Mouse (Mus musculus): ENCODE measurements around the gene Pde8a.
"Not testable (repeated sequence)": the region's sequence is repeated elsewhere in the genome, so short reads cannot be mapped to it uniquely, and the experiment has no call there.

The Pde8a gene

GRCm38 (mm10) chr7:81213347-81214152, at the start of gene Pde8a:
Gene Pde8a, plus strand, starts transcription at chr7:81213596.
- no peak for DNase-seq

DNA sequence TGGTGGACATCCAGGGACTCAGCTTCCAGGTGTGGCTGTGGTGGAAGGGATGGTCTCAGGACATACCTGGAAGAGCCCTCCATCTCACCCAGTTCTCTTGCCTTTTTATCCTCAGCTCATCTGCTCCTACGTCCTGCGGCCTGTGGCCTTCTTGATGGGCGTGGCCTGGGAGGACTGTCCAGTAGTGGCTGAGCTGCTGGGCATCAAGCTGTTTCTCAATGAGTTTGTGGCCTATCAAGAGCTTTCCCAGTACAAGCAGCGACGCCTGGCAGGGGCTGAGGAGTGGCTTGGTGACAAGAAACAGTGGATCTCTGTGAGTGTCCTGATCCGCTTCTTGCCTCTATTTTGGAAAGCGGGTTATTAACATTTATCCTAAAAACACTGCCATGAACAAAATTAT, 49.0 kb upstream of the Pde8a start:
- DNase-seq, result no peak

DNA sequence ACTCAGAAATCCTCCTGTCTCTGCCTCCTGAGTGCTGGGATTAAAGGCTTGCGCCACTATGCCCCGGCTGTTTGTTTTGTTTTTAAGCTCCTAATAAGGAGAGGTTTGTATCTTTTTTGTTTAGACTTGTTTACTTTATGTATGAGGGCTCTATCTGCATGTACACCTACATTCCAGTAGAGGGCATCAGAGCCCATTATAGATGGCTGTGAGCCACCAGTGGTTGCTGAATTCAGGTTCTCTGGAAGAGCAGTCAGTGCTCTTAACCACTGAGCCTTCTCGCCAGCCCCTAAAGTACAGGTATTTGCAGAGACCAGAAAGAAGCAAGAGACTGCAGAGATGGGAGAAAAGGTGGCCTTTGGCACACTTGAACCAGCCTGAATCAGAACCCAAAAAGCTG, 46.3 kb upstream of the Pde8a start:
- no peak for DNase-seq

DNA sequence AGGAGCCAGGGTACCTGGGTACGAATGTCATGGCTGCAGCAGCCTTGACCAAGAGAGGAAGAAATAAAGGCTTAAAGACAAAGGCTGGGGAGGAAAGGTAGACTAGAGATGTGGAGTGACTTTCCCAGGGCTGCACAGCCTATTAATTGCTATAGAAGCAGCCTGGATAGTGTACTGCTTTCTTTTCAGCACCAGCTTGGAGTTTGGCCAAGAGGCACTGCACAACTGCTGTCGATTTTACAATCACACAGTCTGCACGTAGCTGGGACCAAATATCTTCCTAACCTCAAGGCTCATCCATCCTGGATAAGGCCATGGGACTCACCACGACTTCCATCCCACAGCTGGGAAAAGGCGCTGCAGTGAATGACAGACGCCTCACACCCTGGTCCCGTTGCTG, 44.0 kb upstream of the Pde8a start:
- no peak for DNase-seq

DNA sequence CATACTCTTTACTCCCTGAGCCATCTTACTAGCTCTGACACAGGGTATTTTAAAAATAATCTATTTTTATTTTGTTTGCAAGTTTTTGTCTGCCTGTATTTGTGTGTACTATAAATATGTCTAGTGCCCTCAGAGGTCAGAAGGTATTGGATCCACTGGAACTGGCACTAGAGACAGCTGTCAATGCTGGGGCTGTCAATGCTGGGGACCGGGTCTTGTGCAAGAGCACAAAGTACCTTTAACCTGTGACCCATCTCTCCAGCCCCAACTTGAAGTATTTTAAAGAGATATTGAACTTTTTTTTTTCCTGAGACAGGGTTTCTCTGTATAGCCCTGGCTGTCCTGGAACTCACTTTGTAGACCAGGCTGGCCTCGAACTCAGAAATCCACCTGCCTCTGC, 39.5 kb upstream of the Pde8a start:
- DNase-seq, result no peak

DNA sequence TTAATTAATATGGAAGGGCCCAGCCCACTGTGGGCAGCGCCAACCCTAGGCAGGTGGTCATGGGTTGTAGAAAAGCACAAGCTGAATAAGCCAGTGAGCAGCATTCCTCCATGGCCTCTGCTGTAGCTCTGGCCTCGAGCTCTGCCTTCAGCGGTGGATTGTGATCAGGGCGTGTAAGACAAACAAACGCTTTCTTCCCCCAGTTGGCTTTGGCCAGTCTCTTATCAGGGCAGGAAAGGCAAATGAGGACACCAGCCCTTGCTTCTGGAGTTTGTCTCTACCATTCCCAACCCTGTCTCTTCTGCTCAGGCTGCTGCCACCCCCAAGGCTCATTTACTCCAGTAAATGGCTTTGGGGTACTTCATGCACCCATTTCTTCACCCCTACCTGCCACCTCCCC, 38.7 kb upstream of the Pde8a start:
- no peak for DNase-seq

GRCm38 (mm10) chr7:81176187-81176769, 37.1 kb upstream of the Pde8a start:
- DNase-seq, result no peak

DNA sequence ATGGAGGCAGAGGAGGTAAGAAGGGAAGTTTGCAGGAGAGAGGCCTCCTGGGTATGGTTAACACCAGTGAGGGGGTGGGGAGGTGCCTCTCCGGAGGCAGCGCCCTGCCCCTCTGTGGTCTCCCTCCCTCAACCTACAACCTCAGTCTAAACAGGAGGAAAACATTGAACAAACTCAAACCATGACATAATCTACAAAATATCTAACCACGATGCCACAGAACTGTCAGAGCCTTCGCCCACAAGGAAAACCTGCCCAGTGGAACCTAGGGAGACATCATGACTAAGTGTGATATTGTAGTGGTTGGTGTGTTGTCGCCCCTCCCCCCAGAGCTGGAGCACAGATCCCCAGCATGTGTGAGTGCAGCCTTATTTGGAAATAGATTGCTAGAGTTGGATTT, 33.9 kb upstream of the Pde8a start:
- DNase-seq, result no peak

- no peak for DNase-seq
Observed at GRCm38 (mm10) chr7:81182492-81183175, 30.8 kb upstream of the Pde8a start.

DNA sequence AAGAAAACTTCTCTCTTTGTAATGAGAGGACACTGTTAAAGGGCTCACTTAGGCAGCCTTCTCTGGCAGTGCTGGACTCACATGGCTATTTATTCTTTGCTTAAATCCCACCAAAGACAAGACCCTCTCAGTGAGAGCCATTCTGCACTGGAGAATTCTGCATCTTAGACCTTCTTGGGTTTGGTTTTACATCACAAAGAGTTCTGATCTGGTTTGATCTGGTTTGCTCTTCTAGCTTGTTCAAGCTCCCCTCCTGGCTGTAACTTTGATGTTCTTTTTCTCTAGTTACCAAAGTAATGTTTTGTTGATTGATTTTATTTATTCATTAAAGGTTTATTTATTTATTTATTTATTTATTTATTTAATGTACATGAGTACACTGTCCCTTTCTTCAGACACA, 30.2 kb upstream of the Pde8a start:
- DNase-seq, result no peak

DNA sequence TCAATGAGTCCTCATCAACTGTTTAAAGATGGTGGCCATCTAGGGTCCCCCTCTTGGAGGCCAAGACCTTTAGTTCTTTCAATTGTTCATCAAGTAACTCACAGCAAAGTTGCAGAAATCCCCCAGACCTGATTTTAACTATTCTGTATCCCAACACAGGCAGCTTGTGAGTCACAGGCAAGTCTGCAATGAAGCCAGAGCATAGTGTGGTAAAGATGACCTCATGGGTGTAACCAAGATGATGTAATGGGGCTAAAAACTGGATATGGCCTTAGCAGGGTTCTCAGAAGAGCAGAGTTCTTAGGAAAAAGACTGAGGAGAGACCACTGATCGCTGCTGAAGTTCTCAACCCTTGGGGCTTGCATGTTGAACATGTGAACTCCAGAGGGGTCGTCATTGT, 29.3 kb upstream of the Pde8a start:
- DNase-seq, result no peak

- no peak for DNase-seq
Observed at GRCm38 (mm10) chr7:81184651-81185050, 28.7 kb upstream of the Pde8a start.

GRCm38 (mm10) chr7:81186036-81186435, 27.4 kb upstream of the Pde8a start:
- DNase-seq, result not testable (repeated sequence)

DNA sequence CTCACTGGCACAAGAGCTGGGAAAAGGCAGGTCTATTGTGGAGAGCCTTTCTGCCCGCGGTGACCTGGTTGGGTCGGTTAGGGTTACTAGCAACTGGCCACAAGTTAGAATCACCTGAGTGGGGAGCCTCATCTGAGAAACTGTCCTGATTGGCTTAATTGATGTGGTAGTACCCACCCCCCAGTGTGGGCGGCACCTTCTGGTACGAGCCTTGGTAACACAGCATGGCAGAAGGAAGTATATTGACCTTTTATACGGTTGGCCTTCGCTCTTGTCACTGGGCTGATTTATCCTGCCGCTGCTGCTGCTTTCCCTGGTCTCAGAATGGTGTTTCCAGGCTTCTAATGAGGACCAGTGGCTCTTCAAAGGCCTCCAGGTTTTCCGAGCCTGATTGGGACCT, 24.2 kb upstream of the Pde8a start:
- DNase-seq, result no peak

DNA sequence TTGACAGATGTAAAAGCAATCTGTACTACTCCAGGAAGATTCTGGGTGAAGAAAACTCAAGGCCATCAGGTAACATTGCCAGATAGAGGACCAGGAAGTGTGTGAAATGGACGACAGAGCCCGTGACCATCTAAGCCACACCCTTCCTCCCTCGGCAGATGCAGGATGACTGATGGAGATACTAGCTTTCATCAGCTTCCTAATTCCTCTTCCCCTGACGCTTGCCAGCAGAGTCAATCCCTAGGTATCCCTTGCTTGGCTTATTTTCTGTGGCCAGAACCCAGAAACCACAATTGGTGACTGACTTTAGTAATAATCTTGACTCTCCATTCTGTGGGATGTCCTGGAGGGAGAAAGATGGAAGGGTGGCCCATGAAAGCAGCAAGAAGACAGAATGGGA, 17.9 kb upstream of the Pde8a start:
- no peak for DNase-seq

GRCm38 (mm10) chr7:81196796-81197195, 16.6 kb upstream of the Pde8a start:
- no peak for DNase-seq

DNA sequence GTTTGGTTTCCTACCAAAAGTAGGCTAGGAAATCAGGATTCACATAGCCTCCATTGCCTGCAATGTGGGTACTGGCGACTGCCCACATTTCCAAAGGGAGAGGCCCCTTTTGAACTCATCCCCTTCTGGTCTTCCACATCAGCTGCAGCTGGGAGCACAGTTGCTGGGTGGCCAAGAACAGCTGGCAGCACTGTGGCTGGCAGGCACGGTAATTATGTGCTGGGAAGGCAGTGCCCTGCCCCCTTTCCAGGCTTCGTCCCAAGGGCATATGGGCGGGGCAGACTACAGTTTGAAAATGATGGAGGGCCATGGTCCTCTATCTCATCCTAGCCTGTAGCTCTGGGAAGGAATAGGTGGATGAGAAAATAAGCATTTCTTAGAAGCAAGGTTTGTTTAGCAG, 14.9 kb upstream of the Pde8a start:
- no peak for DNase-seq

- no peak for DNase-seq
Observed at GRCm38 (mm10) chr7:81199109-81199508, 14.3 kb upstream of the Pde8a start.

GRCm38 (mm10) chr7:81199757-81200156, 13.6 kb upstream of the Pde8a start:
- DNase-seq, result no peak

DNA sequence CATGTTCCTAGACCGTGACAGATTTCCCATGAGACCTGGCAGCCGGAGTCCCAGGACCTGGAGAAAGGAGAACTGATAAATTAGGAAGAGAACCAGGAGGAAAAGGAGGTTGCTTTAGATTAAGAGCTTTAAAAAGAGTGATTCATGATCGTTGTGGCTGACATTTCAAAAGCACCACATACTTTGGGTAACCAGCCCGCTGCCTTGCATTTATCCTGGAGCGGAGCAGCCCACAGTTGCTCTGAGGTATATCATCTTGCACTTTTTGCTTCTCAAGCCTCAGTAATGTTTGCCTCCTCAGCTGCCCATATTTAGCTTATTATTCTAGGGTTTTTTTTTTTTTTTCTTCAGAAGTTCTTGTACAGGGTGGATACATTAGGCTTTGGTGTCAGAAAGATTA, 11.0 kb upstream of the Pde8a start:
- DNase-seq, result no peak

DNA sequence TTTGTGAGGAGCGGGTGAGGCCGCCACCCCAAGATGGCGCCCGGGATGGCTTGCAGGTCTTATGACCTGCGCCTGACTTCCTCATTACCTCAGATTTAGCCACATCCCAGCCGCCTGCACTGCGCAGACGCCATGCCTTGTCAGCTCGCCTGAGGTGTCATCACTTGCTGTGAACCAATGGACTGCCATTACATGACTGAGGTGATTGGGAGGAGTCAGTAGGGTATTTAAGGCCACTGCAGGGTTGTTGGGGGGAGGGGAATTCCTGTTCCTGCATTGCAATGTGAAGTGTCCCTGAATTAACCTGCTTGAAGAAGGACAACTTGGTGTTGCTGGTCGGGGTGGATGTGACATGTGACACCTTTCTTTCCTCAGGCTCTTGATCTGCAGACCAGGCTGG, 9.8 kb upstream of the Pde8a start:
- DNase-seq, result not testable (repeated sequence)

DNA sequence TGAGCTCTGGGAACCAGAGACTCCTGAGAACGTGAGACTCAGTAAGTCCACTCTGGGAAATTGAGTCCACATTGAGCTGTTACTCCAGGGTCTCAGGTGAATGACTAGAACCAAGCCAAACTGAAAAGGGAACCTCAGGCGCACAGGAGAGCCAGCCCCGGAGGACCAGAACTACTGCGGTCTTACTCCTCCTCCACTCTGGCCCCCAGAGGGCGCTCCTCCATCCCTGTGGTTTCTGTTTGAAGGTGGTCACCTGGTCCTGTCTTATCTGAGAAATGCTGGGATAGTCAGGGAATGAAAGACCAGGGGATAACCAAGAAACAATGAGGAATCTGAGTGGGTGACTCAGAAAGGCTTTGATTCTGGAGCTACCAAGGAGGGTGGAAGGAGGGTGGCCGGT, 4.5 kb upstream of the Pde8a start:
- DNase-seq, result peak; percentile 60

DNA sequence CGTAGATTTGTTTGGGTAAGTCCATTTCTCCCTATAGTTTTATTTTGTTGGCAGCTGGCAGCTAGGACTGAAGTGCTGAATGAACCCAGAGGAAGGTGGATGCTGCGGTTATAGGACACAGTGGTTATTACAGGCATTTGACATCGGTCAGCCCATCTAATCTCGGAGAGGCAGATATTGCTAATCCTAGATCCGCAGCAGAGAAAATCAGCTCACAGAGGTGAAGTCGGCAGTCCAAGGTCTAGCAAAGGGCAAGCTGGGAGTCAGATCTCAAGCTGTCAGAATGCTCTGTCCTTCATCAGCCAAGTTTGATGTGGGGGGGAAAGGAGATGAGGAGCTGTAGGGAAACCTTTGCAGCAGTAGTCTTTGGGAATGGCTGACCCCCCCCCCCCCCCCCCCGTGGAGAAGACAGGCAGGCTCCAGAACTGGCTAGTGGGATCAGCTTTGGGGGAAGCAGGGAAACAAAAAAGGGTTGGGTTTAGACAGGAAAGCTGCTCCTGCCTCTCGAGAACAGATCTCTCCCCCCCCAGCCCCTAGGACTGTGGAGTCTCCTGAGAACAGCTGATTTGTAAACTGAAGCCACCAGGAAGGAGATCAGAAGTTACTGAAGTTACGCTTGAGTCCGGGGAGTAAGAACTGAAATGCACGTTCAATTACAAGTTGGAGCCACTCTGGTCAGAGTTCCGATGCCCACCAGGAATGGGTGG, 3.3 kb upstream of the Pde8a start:
- no peak for DNase-seq

DNA sequence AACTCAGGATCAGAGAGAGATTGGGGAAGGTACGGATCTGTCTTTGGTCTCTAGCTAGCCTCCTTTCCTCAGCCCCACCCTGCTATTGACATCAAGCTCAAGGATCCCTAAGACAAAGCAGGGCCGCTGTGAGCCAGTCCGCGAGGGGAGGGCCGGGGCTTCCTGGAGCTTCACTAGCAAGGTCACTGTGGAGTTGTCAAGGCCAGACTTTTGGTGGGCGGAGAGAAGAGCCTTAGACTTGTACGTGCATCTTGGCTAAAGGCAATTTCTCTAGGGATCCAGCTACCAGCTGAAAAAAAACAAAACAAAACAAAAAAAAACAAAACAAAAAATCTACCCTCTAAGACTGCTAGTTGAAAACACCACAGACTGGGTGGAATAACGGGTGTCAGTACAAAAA, 1.6 kb upstream of the Pde8a start:
- no peak for DNase-seq
